Mouse (Mus musculus) right cerebral cortex, postnatal 14 days (tissue): ENCODE results near the gene Rpp30.

Source experiments
- DNase-seq: peaks from one replicate; pipeline ENCODE4 v3.0.0; 2022

Rpp30 gene

GRCm38 (mm10) chr19:36129213-36129612 is 45.7 kb downstream of the Rpp30 start:
- no peak for DNase-seq

GRCm38 (mm10) chr19:36129643-36130042 is 46.1 kb downstream of the Rpp30 start:
- no peak for DNase-seq

- no peak for DNase-seq
Observed at GRCm38 (mm10) chr19:36130181-36130580, 46.7 kb downstream of the Rpp30 start.

- DNase-seq = no peak
Observed at GRCm38 (mm10) chr19:36131990-36132389, 48.5 kb downstream of the Rpp30 start.

GRCm38 (mm10) chr19:36133064-36133463 is 49.5 kb downstream of the Rpp30 start:
- DNase-seq = no peak

GRCm38 (mm10) chr19:36133731-36134130 is 50.2 kb downstream of the Rpp30 start:
- no peak for DNase-seq

- DNase-seq = no peak
Observed at GRCm38 (mm10) chr19:36143571-36143970, 60.1 kb downstream of the Rpp30 start.

- DNase-seq = no peak
Observed at GRCm38 (mm10) chr19:36148578-36148977, 65.1 kb downstream of the Rpp30 start.

- no peak for DNase-seq
Observed at GRCm38 (mm10) chr19:36150241-36151007, 66.9 kb downstream of the Rpp30 start.
